Mouse (Mus musculus): ENCODE results near the gene Nanos1.

- no peak for TF ChIP-seq CTCF (IDR thresholded peaks at IDR 0.05)
- TF ChIP-seq EP300 (IDR thresholded peaks at IDR 0.05) = no peak
Observed at GRCm38 (mm10) chr19:60731966-60732365, 23.8 kb upstream of the Nanos1 start.

All from lung, postnatal 0 days (tissue).